Mouse (Mus musculus): ENCODE results near the gene Sirt1.
"Not testable (repeated sequence)": the region's sequence is repeated elsewhere in the genome, so short reads cannot be mapped to it uniquely, and the experiment has no call there.

The Sirt1 gene

GRCm38 (mm10) chr10:63388948-63389347 is 7.4 kb upstream of the Sirt1 start:
- no peak for DNase-seq (ENCODE audit: extremely low spot score)

DNA sequence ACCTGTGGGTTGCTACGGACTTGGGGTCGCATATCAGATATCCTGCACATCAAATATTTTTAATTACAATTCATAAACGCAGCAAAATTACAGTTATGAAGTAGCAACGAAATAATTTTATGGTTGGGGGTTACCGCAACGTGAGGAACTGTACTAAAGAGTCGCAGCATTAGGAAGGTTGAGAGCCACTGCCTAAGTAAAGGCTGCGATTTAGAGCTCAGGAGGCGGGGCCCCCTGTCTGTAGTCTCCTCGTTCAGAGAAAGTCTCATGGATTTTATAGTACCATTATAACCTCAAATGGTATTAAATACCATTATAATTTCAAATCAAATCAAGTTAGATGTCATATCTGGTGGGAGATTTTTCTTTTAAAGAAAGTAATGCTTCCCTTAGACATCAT is 5.5 kb upstream of the Sirt1 start:
- DNase-seq (ENCODE audit: extremely low spot score), result no peak

GRCm38 (mm10) chr10:63386444-63386843 is 4.9 kb upstream of the Sirt1 start:
- peak; percentile 70 for DNase-seq (ENCODE audit: extremely low spot score)

DNA sequence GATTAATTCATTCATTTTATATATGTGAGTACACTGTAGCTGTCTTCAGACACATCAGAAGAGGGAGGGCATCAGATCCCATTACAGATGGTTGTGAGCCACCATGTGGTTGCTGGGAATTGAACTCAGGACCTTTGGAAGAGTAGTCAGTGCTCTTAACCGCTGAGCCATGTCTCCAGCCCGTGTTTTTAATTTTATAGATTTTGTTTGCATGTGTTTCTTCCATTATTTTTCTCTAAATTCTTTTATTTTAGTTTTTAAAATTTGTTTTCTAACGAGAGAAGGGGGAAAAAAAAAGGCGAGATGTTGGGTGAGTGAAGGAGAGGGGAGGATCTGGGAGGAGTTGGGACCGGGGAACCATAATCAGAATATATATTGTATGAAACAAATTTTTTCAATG is 4.4 kb upstream of the Sirt1 start:
- DNase-seq (ENCODE audit: extremely low spot score), result not testable (repeated sequence)

DNA sequence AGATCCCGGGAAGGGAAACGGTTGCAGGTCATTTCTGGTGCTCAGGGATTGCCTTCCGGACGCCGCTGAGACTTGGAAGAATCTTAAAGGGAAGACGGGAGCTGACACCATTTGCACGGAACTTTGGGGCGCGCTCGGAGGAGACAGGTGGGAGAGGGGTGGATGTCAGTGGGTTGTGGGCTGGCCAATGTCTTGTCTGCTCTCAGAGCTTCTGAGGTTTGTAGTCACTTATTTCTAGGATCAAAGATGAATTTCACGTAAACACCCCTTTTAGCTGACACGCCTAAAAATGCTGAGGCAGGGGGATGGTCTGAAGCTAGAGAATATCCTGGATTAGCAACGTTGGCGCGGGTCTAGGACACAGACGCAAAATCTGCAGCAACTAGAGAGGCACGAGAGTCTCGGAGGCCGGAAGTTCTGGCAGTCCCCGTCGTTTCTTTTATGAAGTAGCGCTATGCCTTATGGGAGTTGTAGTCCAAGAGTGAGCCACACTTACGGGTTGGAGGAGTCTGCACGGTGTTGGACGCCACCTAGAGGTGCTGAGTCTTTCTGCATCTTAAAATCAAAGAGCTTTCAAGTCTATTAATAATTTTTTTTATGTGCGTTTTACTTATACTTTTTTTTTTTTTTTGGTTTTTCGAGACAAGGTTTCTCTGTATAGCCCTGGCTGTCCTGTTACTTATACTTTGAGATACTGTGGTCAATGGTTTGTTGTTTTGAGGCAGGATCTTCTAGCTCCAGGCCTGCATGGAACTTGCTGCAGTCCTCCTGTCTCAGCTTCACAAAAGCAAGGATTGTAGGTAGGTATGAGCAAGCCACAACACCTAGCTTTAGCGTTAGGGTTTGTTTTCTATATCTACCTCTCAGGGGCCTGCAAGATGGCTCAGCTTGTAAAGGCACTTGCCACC is 1.1 kb upstream of the Sirt1 start, which contains the start of gene Dnajc12:
TSS of gene Dnajc12 (plus strand) at position 72 of the 908 bp plus-strand sequence.
- peak; percentile 89 for DNase-seq (ENCODE audit: extremely low spot score)

DNA sequence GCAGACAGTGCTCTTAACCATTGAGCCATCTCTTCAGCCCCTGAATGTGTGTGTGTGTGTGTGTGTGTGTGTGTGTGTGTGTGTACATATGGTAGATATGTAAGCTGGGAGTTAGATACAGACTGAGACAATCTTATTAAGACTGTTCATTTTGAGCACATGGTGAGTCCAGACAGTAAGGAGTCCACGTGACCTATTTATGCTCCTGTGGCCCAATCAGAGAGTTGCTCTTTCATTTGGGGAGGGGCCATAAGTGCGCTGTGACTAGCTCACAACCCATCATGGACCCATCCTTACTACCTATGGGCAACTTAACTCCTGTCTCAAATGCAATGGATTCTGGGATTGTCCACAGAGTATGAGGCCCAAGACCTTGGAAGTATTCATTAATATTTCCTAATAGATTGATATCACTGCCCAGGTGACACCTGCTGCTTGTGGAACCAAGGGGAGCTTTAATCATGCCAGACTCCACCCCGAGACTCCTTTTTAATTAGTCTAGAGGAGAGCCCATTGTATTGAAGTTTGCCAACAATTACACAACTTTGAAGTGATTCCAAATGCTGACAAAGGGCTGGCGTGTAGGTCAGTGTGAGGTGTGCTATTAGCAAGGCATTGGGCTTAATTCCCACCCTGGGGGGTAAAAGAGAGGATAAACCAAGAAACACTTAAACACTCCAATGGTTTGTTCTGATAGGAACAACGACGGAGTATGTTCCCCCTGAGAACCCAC is 2.4 kb downstream of the Sirt1 start:
- no peak for DNase-seq (ENCODE audit: extremely low spot score)

DNA sequence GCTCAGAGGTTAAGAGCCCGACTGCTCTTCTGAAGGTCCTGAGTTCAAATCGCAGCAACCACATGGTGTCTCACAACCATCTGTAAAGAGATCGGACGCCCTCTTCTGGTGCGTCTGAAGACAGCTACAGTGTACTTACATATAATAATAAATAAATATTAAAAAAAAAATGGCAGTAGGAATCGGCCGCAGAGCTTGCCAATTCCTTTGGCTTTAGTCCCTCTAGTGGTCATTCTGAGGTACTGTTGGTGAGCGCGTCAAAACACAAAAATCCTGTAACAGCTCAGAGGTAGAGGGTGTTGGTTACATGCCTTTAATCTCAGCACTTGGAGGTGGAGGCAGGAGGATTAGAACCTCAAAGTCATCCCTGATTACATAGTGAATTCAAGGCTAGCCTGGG is 4.0 kb downstream of the Sirt1 start:
- DNase-seq (ENCODE audit: extremely low spot score), result peak; percentile 41

DNA sequence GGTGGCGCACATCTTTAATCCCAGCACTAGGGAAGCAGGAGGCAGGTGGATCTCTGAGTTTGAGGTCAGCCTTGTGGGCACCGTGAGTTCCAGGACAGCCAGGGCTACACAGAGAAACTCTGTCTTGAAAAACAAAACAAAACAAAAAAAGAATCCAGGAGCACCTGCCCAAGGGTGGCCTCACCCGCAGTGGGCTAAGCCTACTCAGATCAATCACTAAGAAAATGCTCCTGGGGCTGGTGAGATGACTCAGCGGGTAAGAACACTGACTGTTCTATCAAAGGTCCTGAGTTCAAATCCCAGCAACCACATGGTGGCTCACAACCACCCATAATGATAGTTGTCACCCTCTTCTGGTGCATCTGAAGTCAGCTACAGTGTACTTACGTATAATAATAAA is 5.2 kb downstream of the Sirt1 start:
- no peak for DNase-seq (ENCODE audit: extremely low spot score)

DNA sequence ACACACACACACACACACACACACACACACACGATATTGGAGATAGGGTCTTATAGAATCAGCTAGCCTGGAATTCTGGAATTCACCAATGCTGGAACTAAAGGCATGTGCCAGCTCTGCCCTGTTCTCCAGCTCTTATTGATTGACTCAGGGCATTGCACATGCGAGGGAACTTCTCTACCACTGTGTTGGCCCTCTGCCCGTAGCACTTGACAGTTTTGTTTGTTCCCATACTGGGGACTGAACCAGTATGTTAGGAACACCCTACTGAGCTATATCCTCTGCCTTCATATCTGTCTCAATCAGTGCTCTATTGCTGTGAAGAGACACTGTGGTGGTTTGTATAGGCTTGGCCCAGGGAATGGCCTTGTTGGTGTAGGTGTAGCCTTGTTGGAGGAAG is 13.5 kb downstream of the Sirt1 start:
- DNase-seq (ENCODE audit: extremely low spot score), result no peak

- DNase-seq (ENCODE audit: extremely low spot score), result no peak
These were observed 14.1 kb downstream of the Sirt1 start for GRCm38 (mm10) chr10:63367386-63367785.

DNA sequence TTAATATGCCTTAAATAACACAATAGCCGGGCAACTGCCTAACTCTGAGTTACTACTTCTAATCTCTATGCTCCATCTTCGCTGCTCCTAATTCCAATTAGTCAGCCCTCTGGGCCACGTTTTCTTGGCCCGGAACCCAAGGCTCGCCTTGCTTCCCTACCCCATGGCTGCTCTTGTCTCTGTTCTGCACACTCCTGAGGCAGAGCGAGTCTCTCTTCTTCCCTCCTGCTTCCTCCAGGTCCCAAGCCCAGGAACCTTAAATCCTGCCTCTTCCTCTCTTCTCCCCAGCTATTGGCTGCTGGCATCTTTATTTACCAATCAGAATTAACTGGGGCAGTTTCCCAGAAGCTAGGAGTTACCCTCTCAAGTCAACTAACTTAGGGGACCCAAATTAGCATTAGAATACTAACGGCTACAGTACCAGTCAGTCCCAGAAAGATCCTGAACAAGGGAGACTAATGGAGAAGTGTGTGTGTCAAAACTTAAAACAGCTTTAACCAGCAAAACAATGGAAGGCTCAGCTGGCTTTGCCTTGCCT is 15.5 kb downstream of the Sirt1 start:
- no peak for DNase-seq (ENCODE audit: extremely low spot score)

DNA sequence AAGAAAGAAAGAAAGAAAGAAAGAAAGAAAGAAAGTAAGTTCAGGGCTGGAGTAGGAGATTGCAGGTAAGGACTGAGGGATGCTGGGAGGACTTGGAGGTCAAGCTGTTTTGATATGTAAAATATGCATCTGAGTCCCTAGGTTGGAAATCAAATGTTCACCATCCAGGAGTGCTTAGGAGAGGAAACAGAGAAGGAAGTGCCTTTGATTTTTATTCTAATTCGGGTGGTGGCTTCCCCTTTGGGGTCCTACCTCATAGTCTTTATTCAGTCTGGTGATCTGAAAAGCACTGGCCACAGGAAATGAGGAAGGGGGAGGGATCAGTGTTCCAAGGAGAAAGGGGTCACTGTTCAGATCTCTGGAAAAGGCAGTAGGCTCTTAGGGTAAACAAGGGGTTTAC is 21.0 kb downstream of the Sirt1 start:
- no peak for DNase-seq (ENCODE audit: extremely low spot score)

DNA sequence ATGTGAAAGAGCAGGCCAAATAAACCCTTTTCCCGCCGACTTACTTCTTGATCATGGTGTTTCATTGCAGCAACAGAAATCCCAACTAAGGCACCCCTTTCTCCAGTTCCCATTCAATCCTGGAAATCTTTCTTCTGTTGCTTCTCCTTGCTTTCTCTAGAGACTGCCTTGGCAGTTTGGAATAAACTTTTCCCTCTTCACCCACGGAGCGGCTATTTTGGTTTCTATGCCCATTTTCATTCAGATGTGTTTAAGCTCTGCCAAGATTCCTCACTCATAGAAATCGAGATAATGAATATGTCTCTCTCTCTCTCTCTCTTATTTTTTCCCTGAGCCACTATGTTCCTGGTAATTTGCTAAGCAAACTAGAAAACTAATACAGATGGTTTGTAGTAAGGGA is 29.4 kb downstream of the Sirt1 start:
- DNase-seq (ENCODE audit: extremely low spot score), result no peak

GRCm38 (mm10) chr10:63351099-63351498 is 30.4 kb downstream of the Sirt1 start:
- not testable (repeated sequence) for DNase-seq (ENCODE audit: extremely low spot score)

DNA sequence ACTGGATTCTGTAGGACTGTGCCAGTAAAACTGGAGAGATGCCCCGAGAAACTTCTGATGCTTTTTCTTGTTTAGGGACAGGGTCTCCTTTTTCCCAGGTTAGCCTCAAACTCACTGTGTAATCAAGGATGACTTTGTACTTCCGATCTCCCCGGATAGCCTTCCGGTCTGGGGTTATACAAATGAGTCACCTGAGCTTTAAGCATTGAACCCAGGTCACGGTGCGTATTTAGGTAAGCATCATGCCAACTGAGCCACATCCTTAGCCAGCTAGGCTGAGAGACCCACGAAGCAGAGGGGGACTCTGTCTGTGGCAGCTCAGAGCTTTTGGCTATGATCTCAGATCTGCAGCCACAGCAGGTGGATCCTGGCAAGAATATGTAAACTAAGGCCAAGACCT is 30.8 kb downstream of the Sirt1 start:
- no peak for DNase-seq (ENCODE audit: extremely low spot score)

GRCm38 (mm10) chr10:63348291-63348690 is 33.2 kb downstream of the Sirt1 start:
- DNase-seq (ENCODE audit: extremely low spot score), result no peak

DNA sequence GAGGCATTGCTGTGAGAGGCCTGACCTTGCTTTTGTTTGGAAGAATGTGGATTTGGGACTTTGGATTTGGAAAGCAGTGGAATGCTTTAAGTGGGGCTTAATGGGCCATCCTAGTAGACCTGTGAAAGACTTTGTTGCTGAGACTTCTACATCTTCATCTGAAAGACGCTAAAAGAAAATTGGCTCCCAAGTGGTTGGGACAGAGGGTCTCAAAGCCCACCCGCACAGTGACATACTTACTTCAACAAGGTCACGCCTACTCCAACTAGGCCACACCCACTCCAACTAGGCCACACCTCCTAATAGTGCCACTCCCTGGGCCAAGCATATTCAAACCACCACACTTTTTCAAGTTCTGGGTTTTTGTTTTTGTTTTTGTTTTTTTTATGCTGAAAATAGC is 36.8 kb downstream of the Sirt1 start:
- no peak for DNase-seq (ENCODE audit: extremely low spot score)

- no peak for DNase-seq (ENCODE audit: extremely low spot score)
These were observed 40.2 kb downstream of the Sirt1 start for GRCm38 (mm10) chr10:63341351-63341750.

DNA sequence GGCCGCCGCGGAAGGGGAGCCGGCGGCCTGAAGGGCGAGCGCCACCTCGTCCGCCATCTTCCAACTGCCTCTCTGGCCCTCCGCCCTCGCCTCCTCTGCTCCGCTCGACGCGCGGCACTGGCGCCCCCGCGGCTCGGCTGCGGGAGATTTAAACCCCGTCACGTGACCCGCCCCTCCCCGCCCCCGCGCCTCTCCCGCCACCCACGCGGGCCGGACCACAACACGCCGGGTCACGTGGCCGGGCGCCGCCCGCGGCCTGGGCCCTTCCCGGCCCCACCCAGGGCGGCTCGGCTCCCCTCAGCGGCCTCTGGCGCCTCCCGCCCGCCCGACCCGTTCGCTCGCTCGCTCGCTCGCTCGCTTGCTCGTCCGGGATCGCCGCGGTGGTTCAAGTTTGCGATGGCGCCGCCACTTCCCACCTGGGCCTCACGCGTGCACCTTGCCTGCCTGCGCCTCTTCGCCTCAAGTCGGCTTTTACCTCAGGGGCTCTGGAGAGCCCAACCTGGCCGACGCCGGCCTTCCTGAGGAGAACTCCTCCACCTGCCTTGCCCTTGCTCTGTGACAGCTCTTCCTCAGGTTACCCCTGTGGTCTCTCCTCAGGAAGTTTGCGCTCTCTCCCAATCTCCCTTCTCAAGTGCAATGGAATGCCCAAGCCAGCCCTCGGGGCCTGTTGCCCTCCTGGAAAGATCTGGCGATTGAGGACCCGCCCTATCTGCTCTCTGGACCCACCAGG is 42.4 kb downstream of the Sirt1 start:
- peak; percentile 92 for DNase-seq (ENCODE audit: extremely low spot score)

GRCm38 (mm10) chr10:63337951-63338836 is 43.3 kb downstream of the Sirt1 start:
- DNase-seq (ENCODE audit: extremely low spot score), result peak; percentile 55

- peak; percentile 19 for DNase-seq (ENCODE audit: extremely low spot score)
These were observed 44.2 kb downstream of the Sirt1 start for GRCm38 (mm10) chr10:63337326-63337725.
